Mouse (Mus musculus): ENCODE measurements around the gene Thbs3. TPM values are rescaled to one million over a fixed set of nuclear protein-coding genes. Genes with fewer than 3 reads are reported as not detected.

The Thbs3 gene
- polyA plus RNA-seq, 2 experiments, result 78.9 to 244 TPM

DNA sequence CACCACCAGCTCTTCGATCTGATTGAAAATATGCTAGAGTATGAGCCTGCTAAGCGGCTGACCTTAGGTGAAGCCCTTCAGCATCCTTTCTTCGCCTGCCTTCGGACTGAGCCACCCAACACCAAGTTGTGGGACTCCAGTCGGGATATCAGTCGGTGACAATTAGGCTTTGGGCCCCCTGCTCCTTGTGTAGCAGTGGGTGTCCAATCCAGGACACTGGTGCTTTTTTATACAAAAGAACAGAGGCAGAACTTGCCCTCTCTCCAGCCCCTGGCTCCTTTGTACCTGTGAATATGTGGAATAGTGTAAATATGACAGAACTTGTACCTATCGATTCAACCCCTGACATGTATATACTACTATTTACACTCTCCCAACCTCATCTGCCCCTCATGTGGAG is 38.6 kb upstream of the Thbs3 start:
- Histone ChIP-seq H3K27me3 (ENCODE audit: control insufficient read depth, insufficient read depth, low read length) (no peaks in the 10 kb centered on the region), H3K36me3 (ENCODE audit: control insufficient read depth, insufficient read depth, low read length) (peaks cover 77% of the 10 kb centered on the region), H3K27ac (replicated peaks; ENCODE audit: low read depth, low read length) (no peak overlapping the region), H3K4me2 (replicated peaks; ENCODE audit: low read depth, low read length, severe bottlenecking) (no peak overlapping the region), H3K4me1 (ENCODE audit: control insufficient read depth, insufficient read depth, low read length) (peaks cover 7% of the 10 kb centered on the region), H3K9me3 (ENCODE audit: control insufficient read depth, low read length) (no peaks in the 10 kb centered on the region), H3K4me3 (replicated peaks; ENCODE audit: low read length) (0 out of 2 replicates have a peak overlapping the region, but pooled peaks have one; percentile 0), H3K9ac (ENCODE audit: low read depth, low read length, severe bottlenecking) (no peak overlapping the region)
- no peak for TF ChIP-seq POLR2A (IDR thresholded peaks at IDR 0.05; ENCODE audit: borderline replicate concordance, extremely low read depth, insufficient read depth, insufficient read length)
- DNase-seq (ENCODE audit: low spot score) (no peak), ATAC-seq (ENCODE audit: low FRiP score, low read depth) (no peak)
- WGBS, result 88% methylated on average over 7 of the region's 7 CpGs

DNA sequence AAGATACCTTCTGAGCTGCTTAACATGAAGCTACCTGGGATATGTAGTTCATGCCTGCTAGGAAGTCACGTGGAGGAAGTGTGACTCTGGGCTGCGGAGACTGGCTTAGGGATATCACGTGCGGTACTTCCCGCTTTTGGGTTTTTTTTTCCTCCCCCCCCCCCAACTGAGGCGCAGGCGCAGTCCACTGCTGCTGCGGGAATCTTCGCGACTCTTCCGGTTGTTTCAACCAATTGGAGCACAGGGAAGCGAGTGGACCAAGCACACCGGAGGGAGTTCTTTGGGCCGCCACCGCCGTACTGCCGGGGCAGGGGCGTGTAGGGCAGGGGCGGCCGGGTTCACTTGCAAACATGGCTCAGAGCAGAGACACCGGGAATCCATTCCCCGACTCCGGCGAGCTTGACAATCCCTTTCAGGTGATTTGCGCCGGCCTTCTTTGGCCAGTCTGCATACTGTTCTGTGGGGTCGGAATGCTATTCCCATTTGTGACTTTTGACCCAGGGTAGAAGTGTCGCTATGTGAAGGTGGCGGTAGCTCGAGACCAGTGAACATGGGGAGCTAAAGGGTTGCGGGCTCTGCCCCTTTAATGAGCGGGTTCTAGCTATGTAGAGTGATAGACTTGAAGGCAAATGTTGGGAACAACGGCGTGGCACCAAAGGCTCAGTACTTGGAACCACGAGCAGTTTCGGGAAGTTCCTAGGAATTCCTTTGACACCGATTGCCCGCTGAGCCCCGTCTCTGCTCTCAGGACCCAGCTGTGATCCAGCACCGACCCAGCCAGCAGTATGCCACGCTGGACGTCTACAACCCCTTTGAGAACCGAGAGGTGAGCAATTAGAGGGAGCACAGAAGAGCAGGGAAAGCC is 37.5 kb upstream of the Thbs3 start, which contains the start of gene Scamp3:
Gene Scamp3, plus strand, starts transcription at position 232 of the 865 bp plus-strand sequence.
- Histone ChIP-seq H3K4me2 (replicated peaks; ENCODE audit: low read depth, low read length, severe bottlenecking) (peak within 1 kb of the TSS; percentile 89), H3K4me1 (ENCODE audit: control insufficient read depth, insufficient read depth, low read length) (peaks cover 7% of the 10 kb centered on the region), H3K27ac (replicated peaks; ENCODE audit: low read depth, low read length) (peak within 1 kb of the TSS; percentile 78), H3K4me3 (replicated peaks; ENCODE audit: low read length) (peak within 1 kb of the TSS; percentile 83), H3K27me3 (ENCODE audit: control insufficient read depth, insufficient read depth, low read length) (no peaks in the 10 kb centered on the region), H3K9ac (ENCODE audit: low read depth, low read length, severe bottlenecking) (peak within 1 kb of the TSS; percentile 84), H3K9me3 (ENCODE audit: control insufficient read depth, low read length) (no peaks in the 10 kb centered on the region), H3K36me3 (ENCODE audit: control insufficient read depth, insufficient read depth, low read length) (peaks cover 78% of the 10 kb centered on the region)
- no peak; the same call in 1 of the 2 replicates for TF ChIP-seq POLR2A (IDR thresholded peaks at IDR 0.05; ENCODE audit: borderline replicate concordance, extremely low read depth, insufficient read depth, insufficient read length)
- DNase-seq (ENCODE audit: low spot score) (peak; percentile 94), ATAC-seq (ENCODE audit: low FRiP score, low read depth) (peak; percentile 96)
- 2% methylated on average over 43 of the region's 43 CpGs for WGBS

DNA sequence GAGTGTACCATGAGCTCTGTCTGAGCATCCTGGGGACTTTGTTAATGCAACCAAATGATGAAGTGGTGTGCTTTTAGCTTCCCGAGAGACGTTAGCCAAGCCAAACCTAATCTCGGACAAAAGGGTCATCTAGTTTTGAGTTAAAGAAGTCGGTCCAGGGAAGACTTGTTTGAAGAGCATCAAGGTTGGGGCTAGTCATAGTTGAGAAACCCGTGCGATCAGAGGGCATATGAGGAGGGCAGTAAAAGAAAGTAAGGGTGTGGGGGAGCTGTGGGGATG is 36.9 kb upstream of the Thbs3 start:
- DNase-seq (ENCODE audit: low spot score) (no peak), ATAC-seq (ENCODE audit: low FRiP score, low read depth) (no peak)
- 7% methylated on average over 6 of the region's 6 CpGs for whole genome bisulfite sequencing
- Histone ChIP-seq H3K9ac (ENCODE audit: low read depth, low read length, severe bottlenecking) (peak overlapping the region; percentile 84), H3K4me2 (replicated peaks; ENCODE audit: low read depth, low read length, severe bottlenecking) (peak overlapping the region; percentile 89), H3K36me3 (ENCODE audit: control insufficient read depth, insufficient read depth, low read length) (peaks cover 74% of the 10 kb centered on the region), H3K4me3 (replicated peaks; ENCODE audit: low read length) (peak overlapping the region; percentile 83), H3K9me3 (ENCODE audit: control insufficient read depth, low read length) (no peaks in the 10 kb centered on the region), H3K27me3 (ENCODE audit: control insufficient read depth, insufficient read depth, low read length) (no peaks in the 10 kb centered on the region), H3K4me1 (ENCODE audit: control insufficient read depth, insufficient read depth, low read length) (peaks cover 7% of the 10 kb centered on the region), H3K27ac (replicated peaks; ENCODE audit: low read depth, low read length) (peak overlapping the region; percentile 78)
- TF ChIP-seq POLR2A (IDR thresholded peaks at IDR 0.05; ENCODE audit: borderline replicate concordance, extremely low read depth, insufficient read depth, insufficient read length), result no peak

DNA sequence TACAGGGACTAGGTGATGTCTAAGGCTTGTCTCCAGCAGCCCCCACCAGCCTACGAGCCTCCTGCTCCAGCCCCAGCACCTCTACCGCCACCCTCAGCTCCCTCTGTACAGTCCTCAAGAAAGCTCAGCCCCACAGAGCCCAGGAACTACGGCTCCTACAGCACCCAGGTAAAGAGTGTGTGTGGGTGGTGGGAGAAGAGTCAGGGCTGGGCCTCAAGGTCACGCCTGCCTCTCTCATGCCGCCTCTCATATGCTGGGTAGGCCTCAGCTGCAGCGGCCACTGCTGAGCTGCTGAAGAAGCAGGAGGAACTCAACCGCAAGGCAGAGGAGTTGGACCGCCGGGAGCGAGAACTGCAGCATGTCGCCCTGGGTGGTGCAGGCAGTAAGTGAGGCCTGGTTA is 35.9 kb upstream of the Thbs3 start:
- peaks cover 15% of the 10 kb centered on the region for H3K4me1 ChIP-seq (ENCODE audit: control insufficient read depth, insufficient read depth, low read length)
- no peak overlapping the region for H3K27ac ChIP-seq (replicated peaks; ENCODE audit: low read depth, low read length)
- no peak overlapping the region for H3K4me3 ChIP-seq (replicated peaks; ENCODE audit: low read length)
- no peak overlapping the region for H3K4me2 ChIP-seq (replicated peaks; ENCODE audit: low read depth, low read length, severe bottlenecking)
- TF ChIP-seq POLR2A (IDR thresholded peaks at IDR 0.05; ENCODE audit: borderline replicate concordance, extremely low read depth, insufficient read depth, insufficient read length), result no peak
- 87% methylated on average over 11 of the region's 11 CpGs for WGBS
- H3K36me3 ChIP-seq (ENCODE audit: control insufficient read depth, insufficient read depth, low read length), result peaks cover 64% of the 10 kb centered on the region
- ATAC-seq (ENCODE audit: low FRiP score, low read depth) (no peak), DNase-seq (ENCODE audit: low spot score) (no peak)
- H3K9ac ChIP-seq (ENCODE audit: low read depth, low read length, severe bottlenecking), result 0 out of 2 replicates have a peak overlapping the region, but pooled peaks have one; percentile 5
- no peaks in the 10 kb centered on the region for H3K27me3 ChIP-seq (ENCODE audit: control insufficient read depth, insufficient read depth, low read length)
- no peaks in the 10 kb centered on the region for H3K9me3 ChIP-seq (ENCODE audit: control insufficient read depth, low read length)

GRCm38 (mm10) chr3:89181749-89182500 is 33.1 kb upstream of the Thbs3 start:
- 88% methylated on average over 27 of the region's 27 CpGs for WGBS
- no peak for TF ChIP-seq POLR2A (IDR thresholded peaks at IDR 0.05; ENCODE audit: borderline replicate concordance, extremely low read depth, insufficient read depth, insufficient read length)
- Histone ChIP-seq H3K9me3 (ENCODE audit: control insufficient read depth, low read length) (no peaks in the 10 kb centered on the region), H3K4me2 (replicated peaks; ENCODE audit: low read depth, low read length, severe bottlenecking) (no peak overlapping the region), H3K27ac (replicated peaks; ENCODE audit: low read depth, low read length) (no peak overlapping the region), H3K9ac (ENCODE audit: low read depth, low read length, severe bottlenecking) (no peak overlapping the region), H3K4me1 (ENCODE audit: control insufficient read depth, insufficient read depth, low read length) (peaks cover 31% of the 10 kb centered on the region), H3K27me3 (ENCODE audit: control insufficient read depth, insufficient read depth, low read length) (no peaks in the 10 kb centered on the region), H3K4me3 (replicated peaks; ENCODE audit: low read length) (no peak overlapping the region), H3K36me3 (ENCODE audit: control insufficient read depth, insufficient read depth, low read length) (peaks cover 37% of the 10 kb centered on the region)
- ATAC-seq (ENCODE audit: low FRiP score, low read depth) (no peak), DNase-seq (ENCODE audit: low spot score) (no peak)

All from limb, embryonic 14.5 days (tissue).